Mouse (Mus musculus) lung, adult 2 months (tissue): ENCODE data around the gene Npas3. TPM values are rescaled to one million over a fixed set of nuclear protein-coding genes. Genes with fewer than 3 reads are reported as not detected.

ENCODE experiments used
- DNase-seq: peaks from one replicate; pipeline ENCODE4 v3.0.0; 2022
- H3K4me1 ChIP-seq: fragments of 200-500 bp; 2 replicates; pipeline ENCODE4 v1.6.1; 2011; ENCODE audit warnings: low read length; ENCODE audit not compliant: control insufficient read depth, insufficient read depth
- H3K4me3 ChIP-seq: fragments of 200-500 bp; replicated peaks from 2 replicates; pipeline ENCODE3; 2011; ENCODE audit warnings: low read depth, mild to moderate bottlenecking, control low read depth, low read length; ENCODE audit errors: extremely low read depth
- CTCF ChIP-seq: fragments of 200-500 bp; IDR thresholded peaks from 2 replicates; pipeline ENCODE4 v1.5.1; 2011; ENCODE audit warnings: mild to moderate bottlenecking, low read length, control low read depth; ENCODE audit not compliant: insufficient read depth
- POLR2A ChIP-seq: fragments of 200-500 bp; IDR thresholded peaks from 2 replicates; pipeline ENCODE4 v1.6.1; 2011; ENCODE audit warnings: low read depth, mild to moderate bottlenecking, control low read depth, low read length, borderline replicate concordance; ENCODE audit errors: extremely low read depth
- WGBS: fragments of 180-500 bp; shearing (Covaris S2); methylation state at CpG from one replicate; pipeline ENCODE4 v1.1.7; 2018; 5-methylcytosine and 5-hydroxymethylcytosine counted together
- polyA plus RNA-seq: library from polyadenylated mRNA; depleted of rRNA; stranded (reverse); fragments of >200 nt; gene quantifications from 2 replicates; pipeline ENCODE4 v1.2.3, GENCODE M21; 2012

The Npas3 gene
- polyA plus RNA-seq, 1 experiment = 0.05 TPM

DNA sequence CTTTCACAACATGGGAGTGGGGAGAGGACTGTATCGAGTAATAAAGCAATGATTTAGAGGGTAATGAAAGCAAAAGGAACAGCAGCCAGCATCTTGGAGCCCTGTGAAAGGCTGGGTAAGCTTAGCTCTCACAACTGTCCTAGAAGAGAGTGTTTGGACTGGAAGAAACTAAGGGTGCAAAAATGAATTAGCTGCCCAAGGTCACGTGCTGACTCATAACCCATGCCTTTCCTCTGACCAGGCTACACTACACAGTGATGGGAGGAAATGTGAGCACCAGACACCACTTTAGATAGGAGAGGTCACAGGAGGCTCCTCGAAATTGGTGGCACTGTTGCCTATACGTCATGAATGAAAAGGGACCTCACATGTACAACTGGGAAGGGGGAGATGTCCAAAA is 757.1 kb downstream of the Npas3 start:
- DNase-seq = no peak
- WGBS = 63% methylated on average over 4 of the region's 4 CpGs
- Histone ChIP-seq H3K4me3 (no peak overlapping the region), H3K4me1 (no peaks in the 10 kb centered on the region)
- TF ChIP-seq POLR2A (no peak), CTCF (no peak)

GRCm38 (mm10) chr12:54015304-54015703 is 766.8 kb downstream of the Npas3 start:
- DNase-seq = no peak
- no peak for TF ChIP-seq POLR2A
- TF ChIP-seq CTCF = no peak
- Histone ChIP-seq H3K4me3 (no peak overlapping the region), H3K4me1 (no peaks in the 10 kb centered on the region)

GRCm38 (mm10) chr12:54017949-54018348 is 769.5 kb downstream of the Npas3 start:
- no peak for TF ChIP-seq CTCF
- no peak for TF ChIP-seq POLR2A
- DNase-seq = no peak
- H3K4me1 ChIP-seq = no peaks in the 10 kb centered on the region
- H3K4me3 ChIP-seq = no peak overlapping the region
- WGBS = 84% methylated on average over 8 of the region's 8 CpGs

- no peaks in the 10 kb centered on the region for H3K4me1 ChIP-seq
- 95% methylated on average over 8 of the region's 8 CpGs for WGBS
- H3K4me3 ChIP-seq = no peak overlapping the region
- TF ChIP-seq CTCF = no peak
- TF ChIP-seq POLR2A = no peak
- DNase-seq = no peak
These were observed 771.5 kb downstream of the Npas3 start for GRCm38 (mm10) chr12:54019979-54020378.

DNA sequence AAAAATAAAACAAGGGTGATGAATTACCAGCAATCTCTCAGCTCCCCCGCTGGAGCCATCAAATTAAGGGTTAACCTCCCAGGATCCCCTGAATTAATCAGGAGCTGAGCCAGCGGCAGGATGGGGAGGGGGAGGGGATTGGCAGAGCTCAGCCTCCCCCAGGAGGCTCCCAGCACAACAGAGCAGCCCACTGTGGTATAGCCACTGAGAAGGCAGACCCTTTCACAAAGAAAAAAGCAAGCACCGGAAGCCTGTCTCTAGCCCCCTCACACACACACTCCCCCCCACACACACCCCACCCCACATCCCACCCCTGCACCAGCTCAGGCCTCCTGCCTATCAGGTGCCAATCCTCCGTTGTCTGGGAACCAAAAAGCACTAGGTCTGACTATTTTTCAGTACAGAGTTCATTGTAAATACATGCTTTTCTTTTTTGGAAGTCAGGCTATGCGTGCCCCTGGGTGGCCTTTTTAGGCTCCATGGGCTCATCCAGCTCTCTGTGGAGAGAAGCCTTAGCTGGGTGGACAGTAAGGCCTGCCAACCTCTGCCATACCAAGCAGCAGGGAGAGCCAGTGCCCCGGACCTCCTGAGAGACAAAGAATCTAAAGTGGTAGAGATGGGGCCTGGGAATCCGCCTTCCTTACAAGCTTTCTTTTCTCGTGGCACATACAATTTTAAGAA is 786.3 kb downstream of the Npas3 start:
- no peak for DNase-seq
- Histone ChIP-seq H3K4me1 (no peaks in the 10 kb centered on the region), H3K4me3 (no peak overlapping the region)
- WGBS = 45% methylated on average over 8 of the region's 8 CpGs
- TF ChIP-seq CTCF (no peak), POLR2A (no peak)

GRCm38 (mm10) chr12:54037602-54038001 is 789.1 kb downstream of the Npas3 start:
- TF ChIP-seq CTCF (no peak), POLR2A (no peak)
- H3K4me1 ChIP-seq = no peaks in the 10 kb centered on the region
- H3K4me3 ChIP-seq = no peak overlapping the region
- WGBS = 95% methylated on average over 3 of the region's 3 CpGs
- no peak for DNase-seq

- Histone ChIP-seq H3K4me3 (no peak overlapping the region), H3K4me1 (no peaks in the 10 kb centered on the region)
- DNase-seq = no peak
- 48% methylated on average over 9 of the region's 9 CpGs for WGBS
- TF ChIP-seq CTCF (no peak), POLR2A (no peak)
These were observed 794.6 kb downstream of the Npas3 start for GRCm38 (mm10) chr12:54042996-54043544.

DNA sequence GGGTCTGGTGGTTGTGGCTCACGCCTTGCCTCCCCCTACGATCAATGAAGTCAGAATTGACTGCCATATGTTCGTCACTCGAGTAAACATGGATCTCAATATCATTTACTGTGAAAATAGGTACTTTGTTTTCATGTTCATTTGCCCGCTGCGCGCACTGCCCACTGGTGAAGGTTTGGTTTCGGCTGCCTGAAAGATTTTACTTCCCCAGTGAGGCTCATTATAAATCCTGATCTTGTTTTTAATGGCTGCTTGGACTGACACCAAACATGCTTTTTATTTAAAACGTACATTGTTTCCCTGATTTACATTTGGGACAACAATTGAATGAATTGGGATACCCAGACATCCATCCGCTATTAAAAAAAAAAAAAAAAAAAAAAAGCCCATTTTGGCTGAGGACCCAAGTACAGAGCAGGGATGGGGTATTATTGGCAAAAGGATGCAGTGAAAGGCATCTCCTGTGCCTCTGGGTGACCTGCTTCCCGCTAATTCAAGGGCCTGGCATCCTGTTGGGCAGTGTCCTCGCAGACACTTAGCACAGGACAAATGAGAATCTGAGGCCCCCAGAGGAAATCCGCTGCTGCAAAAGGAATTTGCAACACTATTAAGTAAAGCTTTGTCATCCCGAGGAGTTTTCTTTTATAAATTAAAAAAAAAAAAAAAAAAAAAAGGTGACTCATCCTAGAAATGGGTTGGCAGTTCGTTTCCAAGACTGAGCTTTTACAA is 796.3 kb downstream of the Npas3 start:
- TF ChIP-seq POLR2A = no peak
- no peak for TF ChIP-seq CTCF
- no peaks in the 10 kb centered on the region for H3K4me1 ChIP-seq
- WGBS = 69% methylated on average over 15 of the region's 15 CpGs
- H3K4me3 ChIP-seq = no peak overlapping the region
- no peak for DNase-seq

- Histone ChIP-seq H3K4me3 (no peak overlapping the region), H3K4me1 (no peaks in the 10 kb centered on the region)
- WGBS = 66% methylated on average over 4 of the region's 4 CpGs
- no peak for DNase-seq
- TF ChIP-seq POLR2A (no peak), CTCF (no peak)
These were observed 796.9 kb downstream of the Npas3 start for GRCm38 (mm10) chr12:54045360-54045759.

DNA sequence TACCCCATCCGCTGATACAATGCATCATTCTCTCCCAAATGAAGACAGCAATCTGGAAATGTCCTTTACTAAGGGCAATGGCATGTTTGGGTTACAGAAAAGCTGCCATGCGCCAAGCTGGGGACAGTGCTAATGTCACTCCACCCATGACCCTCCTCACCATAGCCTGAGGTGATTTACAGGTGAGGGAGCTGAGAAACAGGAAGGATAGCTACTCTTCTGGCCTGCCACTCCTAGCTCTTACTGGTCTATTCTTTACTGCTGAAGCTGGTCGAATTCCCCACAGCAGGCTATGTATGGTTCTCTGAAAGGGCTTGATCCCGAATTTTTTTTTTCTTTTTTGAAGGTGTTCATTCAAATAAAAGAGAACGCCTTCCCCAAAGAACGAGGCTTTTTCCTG is 798.3 kb downstream of the Npas3 start:
- Histone ChIP-seq H3K4me3 (no peak overlapping the region), H3K4me1 (no peaks in the 10 kb centered on the region)
- TF ChIP-seq CTCF (no peak), POLR2A (no peak)
- DNase-seq = no peak
- 76% methylated on average over 6 of the region's 6 CpGs for WGBS
